Mouse (Mus musculus) small intestine, adult 2 months (tissue): Measurements from ENCODE around the gene Gstt3.

Source experiments
- CTCF ChIP-seq: fragments of 200-500 bp; IDR thresholded peaks from 2 replicates; pipeline ENCODE4 v1.5.1; 2012; ENCODE audit warnings: low read depth, mild to moderate bottlenecking, control low read depth, inconsistent platforms, low read length, moderate library complexity, mixed read lengths; ENCODE audit not compliant: insufficient replicate concordance, insufficient read length; ENCODE audit errors: extremely low read depth
- POLR2A ChIP-seq: fragments of 200-500 bp; IDR thresholded peaks from 2 replicates; pipeline ENCODE4 v1.6.1; 2012; ENCODE audit warnings: low read depth, mild to moderate bottlenecking, control low read depth, inconsistent platforms, low read length, moderate library complexity

DNA sequence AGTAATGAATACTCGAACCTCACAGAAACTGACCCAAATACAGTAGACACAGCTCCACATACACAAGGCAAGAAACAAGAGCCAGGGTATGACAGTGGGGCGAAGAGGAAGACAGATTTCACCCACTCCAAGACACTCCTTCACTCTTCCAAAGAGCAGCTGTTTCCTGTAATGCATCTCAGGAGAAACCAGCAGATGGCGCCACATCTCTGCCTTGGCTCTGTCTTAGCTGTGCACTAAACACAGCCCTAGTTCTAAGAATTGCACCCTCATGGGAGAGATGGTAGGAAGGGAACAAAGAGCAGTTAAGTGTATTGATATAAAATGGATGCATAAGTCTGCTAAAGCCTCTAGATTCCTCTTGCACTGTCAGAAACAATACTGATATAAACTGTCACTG lies 37.2 kb downstream of the Gstt3 start:
- peak; percentile 70; the same call in 1 of the 2 replicates for TF ChIP-seq CTCF
- no peak for TF ChIP-seq POLR2A
